Mouse (Mus musculus): ENCODE data around the gene Oxsr1.
"Not testable (repeated sequence)": the region's sequence is repeated elsewhere in the genome, so short reads cannot be mapped to it uniquely, and the experiment has no call there.

The Oxsr1 gene

GRCm38 (mm10) chr9:119337842-119338241 is 15.6 kb upstream of the Oxsr1 start:
- DNase-seq, result no peak

- DNase-seq, result peak; percentile 50 to 62
Measured at GRCm38 (mm10) chr9:119335571-119335970, 13.3 kb upstream of the Oxsr1 start.

- DNase-seq, result no peak
Measured at GRCm38 (mm10) chr9:119334834-119335233, 12.6 kb upstream of the Oxsr1 start.

- DNase-seq, result no peak
Measured at GRCm38 (mm10) chr9:119334324-119334723, 12.1 kb upstream of the Oxsr1 start.

GRCm38 (mm10) chr9:119330186-119330963 is 8.1 kb upstream of the Oxsr1 start:
- DNase-seq, result no peak

- no peak for DNase-seq
Measured at GRCm38 (mm10) chr9:119328488-119328887, 6.3 kb upstream of the Oxsr1 start.

GRCm38 (mm10) chr9:119324130-119324529 is 1.9 kb upstream of the Oxsr1 start:
- no peak for DNase-seq

- no peak for DNase-seq
Measured at GRCm38 (mm10) chr9:119323260-119323645, 1.0 kb upstream of the Oxsr1 start.

- peak in 1 of 2 experiments; percentile 62 for DNase-seq
Measured at GRCm38 (mm10) chr9:119321392-119322229, 616 bp downstream of the Oxsr1 start.

- no peak for DNase-seq
Measured at GRCm38 (mm10) chr9:119320946-119321345, 1.3 kb downstream of the Oxsr1 start.

GRCm38 (mm10) chr9:119320446-119320845 is 1.8 kb downstream of the Oxsr1 start:
- no peak for DNase-seq

- no peak for DNase-seq
Measured at GRCm38 (mm10) chr9:119318891-119319290, 3.3 kb downstream of the Oxsr1 start.

GRCm38 (mm10) chr9:119313096-119313495 is 9.1 kb downstream of the Oxsr1 start:
- DNase-seq, result peak; percentile 24

- no peak for DNase-seq
Measured at GRCm38 (mm10) chr9:119309067-119309466, 13.2 kb downstream of the Oxsr1 start.

- no peak for DNase-seq
Measured at GRCm38 (mm10) chr9:119305863-119306262, 16.4 kb downstream of the Oxsr1 start.

GRCm38 (mm10) chr9:119298563-119298962 is 23.7 kb downstream of the Oxsr1 start:
- DNase-seq, result no peak

- DNase-seq, result no peak
Measured at GRCm38 (mm10) chr9:119297696-119298095, 24.5 kb downstream of the Oxsr1 start.

GRCm38 (mm10) chr9:119290791-119291190 is 31.4 kb downstream of the Oxsr1 start:
- DNase-seq, result no peak

- no peak for DNase-seq
Measured at GRCm38 (mm10) chr9:119280894-119281682, 41.1 kb downstream of the Oxsr1 start.

GRCm38 (mm10) chr9:119278031-119278430 is 44.2 kb downstream of the Oxsr1 start:
- DNase-seq, result no peak

GRCm38 (mm10) chr9:119276321-119276720 is 45.9 kb downstream of the Oxsr1 start:
- peak; percentile 50 to 51 for DNase-seq

- DNase-seq, result not testable (repeated sequence)
Measured at GRCm38 (mm10) chr9:119274814-119275213, 47.4 kb downstream of the Oxsr1 start.

- no peak for DNase-seq
Measured at GRCm38 (mm10) chr9:119271496-119271895, 50.7 kb downstream of the Oxsr1 start.

Measured in cerebellum, adult 18-20 months (tissue).